Mouse (Mus musculus): ENCODE measurements around the gene Lrrc1. TPM values are rescaled to one million over a fixed set of nuclear protein-coding genes. Genes with fewer than 3 reads are reported as not detected.
"Not testable (repeated sequence)": the region's sequence is repeated elsewhere in the genome, so short reads cannot be mapped to it uniquely, and the experiment has no call there.

Gene Lrrc1
- polyA plus RNA-seq, 1 experiment = 106 TPM

DNA sequence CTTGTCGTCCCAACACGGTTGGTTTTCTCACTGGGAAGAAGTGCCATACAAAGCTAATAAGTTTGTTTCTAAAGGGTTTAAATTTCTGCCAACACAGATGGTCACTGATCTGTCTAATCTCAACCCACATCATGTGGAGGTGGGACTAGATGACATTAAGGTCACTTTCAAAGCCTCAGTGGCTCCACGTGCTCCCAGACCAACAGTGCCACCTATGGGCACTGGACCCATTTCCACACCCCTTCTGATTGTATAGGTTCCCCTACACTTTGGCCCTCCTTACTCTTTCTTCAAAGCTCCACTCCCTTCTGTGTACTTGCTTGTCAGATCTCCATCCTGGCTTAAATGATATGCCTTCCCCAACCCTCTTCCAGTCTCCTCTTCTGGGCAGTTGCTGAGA, 35.2 kb upstream of the Lrrc1 start:
- Histone ChIP-seq H3K4me1 (ENCODE audit: control insufficient read depth, insufficient read depth, low read length) (no peaks in the 10 kb centered on the region), H3K27ac (ENCODE audit: control insufficient read depth, insufficient read depth, low read depth, low read length) (no peak overlapping the region), H3K36me3 (ENCODE audit: control insufficient read depth, insufficient read depth, low read length) (no peaks in the 10 kb centered on the region), H3K4me3 (ENCODE audit: control insufficient read depth, low read depth, low read length) (no peak overlapping the region), H3K27me3 (ENCODE audit: control insufficient read depth, insufficient read depth, low read length) (no peaks in the 10 kb centered on the region)
- TF ChIP-seq CTCF (IDR thresholded peaks at IDR 0.05; ENCODE audit: control insufficient read depth, insufficient read depth, insufficient replicate concordance, low read depth, low read length) = peak; percentile 16; the same call in 1 of the 2 replicates
- no peak for TF ChIP-seq POLR2A (IDR thresholded peaks at IDR 0.05; ENCODE audit: control insufficient read depth, low read depth, low read length)

DNA sequence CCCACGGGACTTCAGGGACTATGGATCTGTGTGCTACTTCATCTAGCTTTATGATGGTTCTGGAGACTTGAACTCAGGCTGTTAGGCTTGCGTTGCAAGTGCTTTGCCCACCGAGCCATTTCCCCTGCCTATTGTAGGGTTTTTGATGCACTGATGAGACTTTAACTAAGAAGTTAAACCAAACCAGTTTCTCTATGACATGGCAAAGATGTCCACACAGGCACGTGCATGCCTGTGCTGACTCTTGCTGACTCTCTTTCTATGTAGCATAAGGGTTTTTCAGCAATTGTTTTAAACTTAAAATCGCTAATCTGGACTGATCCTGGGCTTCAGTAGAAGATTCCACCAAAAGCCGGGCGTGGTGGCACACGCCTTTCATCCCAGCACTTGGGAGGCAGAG, 33.3 kb upstream of the Lrrc1 start:
- no peaks in the 10 kb centered on the region for H3K27me3 ChIP-seq (ENCODE audit: control insufficient read depth, insufficient read depth, low read length)
- TF ChIP-seq POLR2A (IDR thresholded peaks at IDR 0.05; ENCODE audit: control insufficient read depth, low read depth, low read length) = no peak
- no peak for TF ChIP-seq CTCF (IDR thresholded peaks at IDR 0.05; ENCODE audit: control insufficient read depth, insufficient read depth, insufficient replicate concordance, low read depth, low read length)
- no peaks in the 10 kb centered on the region for H3K36me3 ChIP-seq (ENCODE audit: control insufficient read depth, insufficient read depth, low read length)
- H3K27ac ChIP-seq (ENCODE audit: control insufficient read depth, insufficient read depth, low read depth, low read length) = no peak overlapping the region
- H3K4me1 ChIP-seq (ENCODE audit: control insufficient read depth, insufficient read depth, low read length) = no peaks in the 10 kb centered on the region
- no peak overlapping the region for H3K4me3 ChIP-seq (ENCODE audit: control insufficient read depth, low read depth, low read length)

DNA sequence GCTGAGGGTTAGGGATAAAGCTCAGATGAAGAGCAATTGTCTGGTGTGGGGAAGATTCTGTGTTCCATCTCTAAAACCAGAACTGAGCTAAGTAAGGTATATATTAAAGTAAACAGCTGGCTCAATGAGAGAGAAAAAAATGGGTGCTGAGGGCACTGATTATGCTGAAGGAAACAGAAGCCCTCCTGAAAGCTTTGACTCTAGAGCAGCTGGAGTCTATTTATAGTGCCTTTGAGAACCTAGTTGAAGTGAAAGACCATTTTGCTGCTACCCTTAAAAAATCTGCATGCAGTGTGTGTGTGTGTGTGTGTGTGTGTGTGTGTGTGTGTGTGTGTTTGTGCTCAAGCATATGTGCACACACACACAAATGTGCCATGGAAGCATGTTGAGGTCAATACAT, 32.7 kb upstream of the Lrrc1 start:
- Histone ChIP-seq H3K4me1 (ENCODE audit: control insufficient read depth, insufficient read depth, low read length) (no peaks in the 10 kb centered on the region), H3K36me3 (ENCODE audit: control insufficient read depth, insufficient read depth, low read length) (no peaks in the 10 kb centered on the region), H3K27ac (ENCODE audit: control insufficient read depth, insufficient read depth, low read depth, low read length) (no peak overlapping the region), H3K27me3 (ENCODE audit: control insufficient read depth, insufficient read depth, low read length) (no peaks in the 10 kb centered on the region), H3K4me3 (ENCODE audit: control insufficient read depth, low read depth, low read length) (no peak overlapping the region)
- TF ChIP-seq POLR2A (IDR thresholded peaks at IDR 0.05; ENCODE audit: control insufficient read depth, low read depth, low read length) (no peak), CTCF (IDR thresholded peaks at IDR 0.05; ENCODE audit: control insufficient read depth, insufficient read depth, insufficient replicate concordance, low read depth, low read length) (no peak)

DNA sequence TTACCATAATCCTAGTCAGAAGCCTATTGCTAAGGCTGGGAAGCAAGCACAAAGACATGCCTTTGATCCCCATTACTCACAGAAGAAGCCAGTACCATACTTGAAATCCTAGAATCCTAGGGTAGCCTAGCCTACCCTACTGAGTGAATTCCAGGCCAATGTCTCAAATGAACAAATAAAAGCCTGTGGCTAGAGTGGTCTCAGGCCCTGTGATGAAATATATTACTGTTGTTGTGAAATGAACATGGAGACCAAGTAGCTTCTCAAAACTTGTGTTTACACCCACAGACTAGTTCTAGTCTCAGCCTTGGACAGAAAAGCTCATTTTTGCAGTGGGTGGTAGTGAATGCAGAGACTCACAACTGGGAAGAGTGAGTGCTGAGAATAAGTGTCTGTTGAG, 31.6 kb upstream of the Lrrc1 start:
- H3K4me3 ChIP-seq (ENCODE audit: control insufficient read depth, low read depth, low read length) = no peak overlapping the region
- no peaks in the 10 kb centered on the region for H3K4me1 ChIP-seq (ENCODE audit: control insufficient read depth, insufficient read depth, low read length)
- TF ChIP-seq POLR2A (IDR thresholded peaks at IDR 0.05; ENCODE audit: control insufficient read depth, low read depth, low read length) (no peak), CTCF (IDR thresholded peaks at IDR 0.05; ENCODE audit: control insufficient read depth, insufficient read depth, insufficient replicate concordance, low read depth, low read length) (no peak)
- no peaks in the 10 kb centered on the region for H3K36me3 ChIP-seq (ENCODE audit: control insufficient read depth, insufficient read depth, low read length)
- no peaks in the 10 kb centered on the region for H3K27me3 ChIP-seq (ENCODE audit: control insufficient read depth, insufficient read depth, low read length)
- no peak overlapping the region for H3K27ac ChIP-seq (ENCODE audit: control insufficient read depth, insufficient read depth, low read depth, low read length)

DNA sequence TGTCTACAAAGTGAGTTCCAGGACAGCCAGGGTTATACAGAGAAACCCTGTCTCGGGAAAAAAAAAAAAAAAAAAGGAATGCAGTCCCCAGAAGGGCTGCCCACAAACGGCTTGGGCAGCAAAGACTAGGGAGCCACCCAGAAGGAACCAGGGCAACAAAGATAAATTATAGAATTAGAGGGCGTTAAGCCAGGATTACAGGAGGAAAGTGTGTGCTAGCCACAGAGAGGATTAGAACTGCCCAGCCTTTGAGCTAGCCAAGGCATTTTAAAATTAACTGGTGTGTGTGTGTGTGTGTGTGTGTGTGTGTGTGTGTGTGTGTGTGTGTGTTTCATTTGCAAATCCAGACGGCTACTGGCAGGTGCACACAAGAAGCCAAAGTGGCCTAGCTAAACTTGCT, 30.3 kb upstream of the Lrrc1 start:
- H3K4me1 ChIP-seq (ENCODE audit: control insufficient read depth, insufficient read depth, low read length); H3K27me3 ChIP-seq (ENCODE audit: control insufficient read depth, insufficient read depth, low read length); H3K36me3 ChIP-seq (ENCODE audit: control insufficient read depth, insufficient read depth, low read length); H3K27ac ChIP-seq (ENCODE audit: control insufficient read depth, insufficient read depth, low read depth, low read length); H3K4me3 ChIP-seq (ENCODE audit: control insufficient read depth, low read depth, low read length): not testable (repeated sequence)

DNA sequence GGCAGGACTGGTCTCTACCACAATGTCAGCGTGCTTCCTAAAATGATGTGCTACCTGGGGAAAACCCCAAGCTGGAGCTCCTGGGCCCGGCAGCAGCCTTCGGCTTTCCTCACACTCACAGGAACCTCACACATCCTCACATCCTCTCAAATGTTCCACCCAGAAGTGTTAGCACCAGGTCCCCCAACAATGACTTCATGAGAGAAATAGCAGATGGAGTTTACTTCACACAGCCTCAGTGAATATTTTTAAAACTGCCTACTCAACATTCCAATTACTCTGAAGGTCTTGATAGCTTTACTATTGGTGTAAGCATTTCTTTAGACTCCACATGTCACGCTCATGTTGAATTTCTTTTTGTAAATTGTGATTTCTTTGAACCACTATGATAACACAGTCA, 27.2 kb upstream of the Lrrc1 start:
- Histone ChIP-seq H3K4me1 (ENCODE audit: control insufficient read depth, insufficient read depth, low read length) (no peaks in the 10 kb centered on the region), H3K4me3 (ENCODE audit: control insufficient read depth, low read depth, low read length) (no peak overlapping the region), H3K36me3 (ENCODE audit: control insufficient read depth, insufficient read depth, low read length) (no peaks in the 10 kb centered on the region), H3K27ac (ENCODE audit: control insufficient read depth, insufficient read depth, low read depth, low read length) (no peak overlapping the region), H3K27me3 (ENCODE audit: control insufficient read depth, insufficient read depth, low read length) (no peaks in the 10 kb centered on the region)
- no peak for TF ChIP-seq CTCF (IDR thresholded peaks at IDR 0.05; ENCODE audit: control insufficient read depth, insufficient read depth, insufficient replicate concordance, low read depth, low read length)
- no peak for TF ChIP-seq POLR2A (IDR thresholded peaks at IDR 0.05; ENCODE audit: control insufficient read depth, low read depth, low read length)

DNA sequence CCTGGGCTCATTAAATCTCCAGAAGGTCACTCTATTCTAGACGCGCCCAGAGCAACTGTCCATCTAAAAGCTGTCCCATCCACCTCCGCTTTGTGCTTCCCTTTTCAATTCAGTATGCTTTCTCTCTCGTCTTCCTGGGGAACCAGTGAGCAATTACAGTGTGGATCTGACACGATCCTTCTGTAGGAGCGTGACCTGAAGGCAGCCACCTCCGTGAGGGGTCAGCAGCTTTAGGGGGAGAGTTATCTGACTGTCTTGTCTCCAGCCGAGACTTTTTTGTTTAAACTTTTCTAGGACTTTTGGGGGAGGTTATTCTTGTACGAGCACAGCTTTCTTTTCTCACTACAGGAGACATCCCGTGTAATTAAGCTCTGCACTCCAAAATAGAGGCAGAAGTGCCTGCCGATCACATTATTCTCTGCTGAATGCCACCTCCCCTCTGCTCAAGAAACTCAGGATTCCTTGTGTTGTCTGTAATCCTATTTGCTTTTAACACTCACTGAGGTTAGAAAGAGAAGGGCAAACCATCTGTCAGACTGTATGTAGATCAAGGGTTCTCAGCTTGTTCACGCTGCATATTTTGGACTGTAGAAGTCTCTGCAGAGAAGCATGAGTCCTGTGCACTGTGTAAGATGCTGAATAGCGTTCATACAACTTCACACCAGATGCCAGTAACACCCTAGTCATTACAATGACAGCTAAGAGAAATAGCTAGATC, 24.3 kb upstream of the Lrrc1 start:
- H3K27me3 ChIP-seq (ENCODE audit: control insufficient read depth, insufficient read depth, low read length) = no peaks in the 10 kb centered on the region
- TF ChIP-seq POLR2A (IDR thresholded peaks at IDR 0.05; ENCODE audit: control insufficient read depth, low read depth, low read length) (no peak), CTCF (IDR thresholded peaks at IDR 0.05; ENCODE audit: control insufficient read depth, insufficient read depth, insufficient replicate concordance, low read depth, low read length) (no peak)
- H3K4me1 ChIP-seq (ENCODE audit: control insufficient read depth, insufficient read depth, low read length) = no peaks in the 10 kb centered on the region
- H3K36me3 ChIP-seq (ENCODE audit: control insufficient read depth, insufficient read depth, low read length) = no peaks in the 10 kb centered on the region
- H3K4me3 ChIP-seq (ENCODE audit: control insufficient read depth, low read depth, low read length) = no peak overlapping the region
- H3K27ac ChIP-seq (ENCODE audit: control insufficient read depth, insufficient read depth, low read depth, low read length) = no peak overlapping the region

DNA sequence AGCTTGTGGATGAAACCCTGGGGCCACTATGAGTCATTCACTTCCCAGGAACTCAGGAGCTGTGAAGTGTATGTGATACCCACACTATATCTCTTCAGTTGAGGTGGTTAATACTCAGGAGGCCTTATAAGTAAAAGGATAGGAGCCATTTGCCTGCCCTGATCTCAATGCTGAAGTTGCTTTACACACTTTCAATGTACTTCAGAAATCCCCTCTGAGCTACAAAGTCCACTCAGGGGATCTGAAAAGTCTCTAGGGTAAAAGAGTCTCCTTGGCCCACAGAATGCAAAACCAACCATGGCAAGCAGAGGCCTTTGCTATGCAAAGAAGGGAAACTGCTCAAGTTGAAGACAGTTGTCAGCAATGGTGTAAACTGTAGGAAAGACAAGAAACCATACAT, 17.2 kb upstream of the Lrrc1 start:
- no peaks in the 10 kb centered on the region for H3K36me3 ChIP-seq (ENCODE audit: control insufficient read depth, insufficient read depth, low read length)
- H3K27ac ChIP-seq (ENCODE audit: control insufficient read depth, insufficient read depth, low read depth, low read length) = no peak overlapping the region
- H3K27me3 ChIP-seq (ENCODE audit: control insufficient read depth, insufficient read depth, low read length) = no peaks in the 10 kb centered on the region
- H3K4me3 ChIP-seq (ENCODE audit: control insufficient read depth, low read depth, low read length) = no peak overlapping the region
- H3K4me1 ChIP-seq (ENCODE audit: control insufficient read depth, insufficient read depth, low read length) = no peaks in the 10 kb centered on the region
- TF ChIP-seq POLR2A (IDR thresholded peaks at IDR 0.05; ENCODE audit: control insufficient read depth, low read depth, low read length) (no peak), CTCF (IDR thresholded peaks at IDR 0.05; ENCODE audit: control insufficient read depth, insufficient read depth, insufficient replicate concordance, low read depth, low read length) (no peak)
